Mouse (Mus musculus) limb, embryonic 14.5 days (tissue): ENCODE measurements around the gene Agap3. TPM values are rescaled to one million over a fixed set of nuclear protein-coding genes. Genes with fewer than 3 reads are reported as not detected.

Source experiments
- ATAC-seq: fragments of 200-750 bp; cut with Nextera tagmentation; 2 replicates; pipeline ENCODE4 v1.8.0; 2017; ENCODE audit warnings: low read depth, moderate number of reproducible peaks, moderate TSS enrichment; ENCODE audit not compliant: low FRiP score
- DNase-seq: peaks from one replicate; pipeline ENCODE4 v3.0.0-alpha.2; 2015; ENCODE audit warnings: low spot score
- H3K27ac ChIP-seq: fragments of 300-500 bp; sonication (generic); replicated peaks from 2 replicates; pipeline ENCODE4 v1.5.1; 2014; ENCODE audit warnings: low read depth, mild to moderate bottlenecking, low read length, moderate library complexity, mixed read lengths
- H3K27me3 ChIP-seq: fragments of 300-500 bp; sonication (generic); 2 replicates; pipeline ENCODE4 v1.6.1; 2014; ENCODE audit warnings: low read length, mixed read lengths; ENCODE audit not compliant: control insufficient read depth, insufficient read depth
- H3K36me3 ChIP-seq: fragments of 300-500 bp; sonication (generic); 2 replicates; pipeline ENCODE4 v1.6.1; 2014; ENCODE audit warnings: mild to moderate bottlenecking, low read length, moderate library complexity, mixed read lengths; ENCODE audit not compliant: control insufficient read depth, insufficient read depth
- H3K4me1 ChIP-seq: fragments of 300-500 bp; sonication (generic); 2 replicates; pipeline ENCODE4 v1.6.1; 2014; ENCODE audit warnings: antibody characterized with exemption, low read length, mixed read lengths; ENCODE audit not compliant: control insufficient read depth, insufficient read depth
- H3K4me2 ChIP-seq: fragments of 300-500 bp; sonication (generic); replicated peaks from 2 replicates; pipeline ENCODE4 v1.6.1; 2014; ENCODE audit warnings: low read depth, mild to moderate bottlenecking, low read length, moderate library complexity; ENCODE audit not compliant: severe bottlenecking
- H3K4me3 ChIP-seq: fragments of 300-500 bp; sonication (generic); replicated peaks from 2 replicates; pipeline ENCODE4 v1.5.1; 2014; ENCODE audit warnings: low read length
- H3K9ac ChIP-seq: fragments of 300-500 bp; sonication (generic); 2 replicates; pipeline ENCODE4 v1.6.1; 2014; ENCODE audit warnings: mild to moderate bottlenecking, low read depth, low read length, moderate library complexity; ENCODE audit not compliant: severe bottlenecking
- H3K9me3 ChIP-seq: fragments of 300-500 bp; sonication (generic); 2 replicates; pipeline ENCODE4 v1.6.1; 2016; ENCODE audit warnings: low read length; ENCODE audit not compliant: control insufficient read depth
- POLR2A ChIP-seq: fragments of 200-500 bp; IDR thresholded peaks from 2 replicates; pipeline ENCODE4 v1.8.0; 2012; ENCODE audit warnings: inconsistent platforms, mild to moderate bottlenecking, moderate library complexity, borderline replicate concordance; ENCODE audit not compliant: insufficient read depth, insufficient read length; ENCODE audit errors: extremely low read depth
- WGBS: fragments of 180-500 bp; shearing (Covaris S2); extraction: QIAGEN DNeasy Blood & Tissue Kit; methylation state at CpG from one replicate; pipeline ENCODE4 v1.1.7; 2014; 5-methylcytosine and 5-hydroxymethylcytosine counted together
- polyA plus RNA-seq, 2 experiments: library from polyadenylated mRNA; depleted of rRNA in 1 of 2; stranded (reverse) in 1 of 2; unstranded in 1 of 2; fragments of >200 nt; fragmentation: Nextera tagmentation in 1 of 2; extraction: Ambion mirVana in 1 of 2; gene quantifications; 2 replicates each; pipeline versions ENCODE4 v1.2.1 to v1.2.3; 2012 to 2014

Agap3 gene
- polyA plus RNA-seq, 2 experiments = 57.9 to 103 TPM

GRCm38 (mm10) chr5:24484963-24485362 lies 33.0 kb downstream of the Agap3 start:
- DNase-seq = no peak
- Histone ChIP-seq H3K36me3 (peaks cover 80% of the 10 kb centered on the region), H3K4me2 (peak overlapping the region; percentile 16), H3K9ac (peak overlapping the region; percentile 34; the same call in 1 of the 2 replicates), H3K27me3 (no peaks in the 10 kb centered on the region), H3K4me3 (no peak overlapping the region), H3K9me3 (no peaks in the 10 kb centered on the region), H3K4me1 (peaks cover 4% of the 10 kb centered on the region; the same call in 1 of the 2 replicates), H3K27ac (no peak overlapping the region)
- 15% methylated on average over 22 of the region's 22 CpGs for WGBS
- TF ChIP-seq POLR2A = no peak
- no peak for ATAC-seq

- H3K36me3 ChIP-seq = peaks cover 80% of the 10 kb centered on the region
Measured at GRCm38 (mm10) chr5:24486097-24486496, 34.1 kb downstream of the Agap3 start.

GRCm38 (mm10) chr5:24486738-24487137 lies 34.8 kb downstream of the Agap3 start:
- Histone ChIP-seq H3K9me3 (no peaks in the 10 kb centered on the region), H3K4me2 (no peak overlapping the region), H3K4me1 (peaks cover 4% of the 10 kb centered on the region; the same call in 1 of the 2 replicates), H3K27ac (no peak overlapping the region), H3K36me3 (peaks cover 81% of the 10 kb centered on the region), H3K9ac (no peak overlapping the region), H3K4me3 (no peak overlapping the region), H3K27me3 (no peaks in the 10 kb centered on the region)
- ATAC-seq (no peak), DNase-seq (no peak)
- no peak for TF ChIP-seq POLR2A
- WGBS = 88% methylated on average over 5 of the region's 5 CpGs

More at GRCm38 (mm10) chr5:24486097-24486496, 34.1 kb downstream of the Agap3 start:
- ATAC-seq = no peak
- Histone ChIP-seq H3K4me1 (peaks cover 4% of the 10 kb centered on the region; the same call in 1 of the 2 replicates), H3K27me3 (no peaks in the 10 kb centered on the region), H3K9ac (no peak overlapping the region), H3K4me2 (no peak overlapping the region), H3K9me3 (no peaks in the 10 kb centered on the region), H3K4me3 (no peak overlapping the region), H3K27ac (no peak overlapping the region)
- TF ChIP-seq POLR2A = no peak
- WGBS = 3% methylated on average over 8 of the region's 8 CpGs
- peak; percentile 78 for DNase-seq

GRCm38 (mm10) chr5:24490413-24490920 lies 38.5 kb downstream of the Agap3 start:
- Histone ChIP-seq H3K27me3 (no peaks in the 10 kb centered on the region), H3K4me1 (no peaks in the 10 kb centered on the region; the same call in 1 of the 2 replicates), H3K36me3 (peaks cover 92% of the 10 kb centered on the region), H3K9ac (no peak overlapping the region), H3K4me3 (no peak overlapping the region), H3K9me3 (no peaks in the 10 kb centered on the region), H3K4me2 (no peak overlapping the region), H3K27ac (no peak overlapping the region)
- WGBS = 33% methylated on average over 14 of the region's 14 CpGs
- DNase-seq = no peak
- ATAC-seq = no peak
- no peak for TF ChIP-seq POLR2A

- Histone ChIP-seq H3K4me2 (no peak overlapping the region), H3K27me3 (no peaks in the 10 kb centered on the region), H3K4me3 (no peak overlapping the region), H3K4me1 (no peaks in the 10 kb centered on the region), H3K9me3 (no peaks in the 10 kb centered on the region), H3K36me3 (peaks cover 98% of the 10 kb centered on the region), H3K27ac (no peak overlapping the region), H3K9ac (no peak overlapping the region)
- DNase-seq = no peak
- 85% methylated on average over 16 of the region's 16 CpGs for WGBS
- TF ChIP-seq POLR2A = no peak
- ATAC-seq = no peak
Measured at GRCm38 (mm10) chr5:24492546-24493285, 40.7 kb downstream of the Agap3 start.
